Comparison of ENCODE assay signal across 18 mouse cellular contexts in the genomic region with DNA sequence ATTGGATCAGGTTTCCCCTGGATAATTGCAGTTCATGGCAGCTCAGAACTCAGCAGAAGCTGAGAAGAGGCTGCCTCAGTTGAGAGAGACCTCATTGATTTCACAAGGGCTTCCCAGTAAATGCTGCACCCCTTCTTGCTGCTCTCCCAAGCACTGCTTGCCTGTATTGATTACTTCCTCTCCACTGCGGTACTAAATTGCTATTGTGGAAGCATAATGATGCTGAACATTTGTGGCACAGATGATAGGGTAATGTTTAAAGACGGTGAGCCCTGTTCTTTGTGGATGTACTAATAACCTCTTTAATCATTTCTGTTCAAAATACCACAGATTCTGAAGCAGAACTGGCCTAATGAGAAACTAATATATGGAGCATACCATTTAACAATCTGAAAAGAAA.
"Had no signal": no experiment of that assay in that cellular context is flagged by ENCODE, and none has a peak within 500 bp of the region (broad histone marks: within the 10 kb centered on the region; RNA-seq: fewer than 3 reads in every experiment).

No protein-coding gene starts in this region.

- H3K4me2 ChIP-seq: lung, embryonic 14.5 days; midbrain, embryonic 12.5 days; neural tube, embryonic 13.5 days; neural tube, embryonic 15.5 days had no signal

- H3K27me3 ChIP-seq: midbrain, embryonic 12.5 days; neural tube, embryonic 13.5 days; neural tube, embryonic 15.5 days had no signal

- ATAC-seq: midbrain, embryonic 16.5 days had no signal

- H3K9ac ChIP-seq: lung, embryonic 14.5 days; midbrain, embryonic 12.5 days; neural tube, embryonic 13.5 days; neural tube, embryonic 15.5 days had no signal

- H3K4me1 ChIP-seq: midbrain, embryonic 10.5 days; midbrain, embryonic 12.5 days; neural tube, embryonic 13.5 days; neural tube, embryonic 15.5 days had no signal

- H3K36me3 ChIP-seq: midbrain, embryonic 10.5 days; midbrain, embryonic 12.5 days; neural tube, embryonic 13.5 days; neural tube, embryonic 15.5 days had no signal

- H3K27ac ChIP-seq: midbrain, embryonic 10.5 days; midbrain, embryonic 12.5 days; neural tube, embryonic 13.5 days; neural tube, embryonic 15.5 days had no signal

- DNase-seq: lung, adult 18-20 months; lung, embryonic 14.5 days; lung, postnatal 10 days; lung, postnatal 4 days; midbrain, embryonic 14.5 days; right cerebral cortex, adult 18-20 months; right cerebral cortex, postnatal 25 days; right cerebral cortex, postnatal 4 days; spleen, adult 18-20 months; thymus, adult 18-20 months; thymus, postnatal 14 days; thymus, postnatal 36 days had no signal

- H3K9me3 ChIP-seq: midbrain, embryonic 10.5 days; midbrain, embryonic 12.5 days; neural tube, embryonic 13.5 days; neural tube, embryonic 15.5 days had no signal

- H3K4me3 ChIP-seq: midbrain, embryonic 10.5 days; midbrain, embryonic 12.5 days; myocyte; neural tube, embryonic 13.5 days; neural tube, embryonic 15.5 days had no signal
